Mouse (Mus musculus) bone marrow, adult 2 months (tissue): ENCODE measurements around the gene Usp5. TPM values are rescaled to one million over a fixed set of nuclear protein-coding genes. Genes with fewer than 3 reads are reported as not detected.
"Not testable (repeated sequence)": the region's sequence is repeated elsewhere in the genome, so short reads cannot be mapped to it uniquely, and the experiment has no call there.

Experiments
- H3K27ac ChIP-seq: fragments of 200-500 bp; 2 replicates; pipeline ENCODE4 v1.5.1; 2012; ENCODE audit warnings: low read depth, mild to moderate bottlenecking, control low read depth, inconsistent platforms, low read length; ENCODE audit not compliant: control insufficient read depth, poor library complexity, insufficient read depth
- H3K4me1 ChIP-seq: fragments of 200-500 bp; 2 replicates; pipeline ENCODE4 v1.6.1; 2011; ENCODE audit warnings: low read length; ENCODE audit not compliant: control insufficient read depth, insufficient read depth
- H3K4me3 ChIP-seq: fragments of 200-500 bp; replicated peaks from 2 replicates; pipeline ENCODE3; 2011; ENCODE audit warnings: mild to moderate bottlenecking, low read depth, low read length, control low read depth; ENCODE audit not compliant: control insufficient read depth
- CTCF ChIP-seq: fragments of 200-500 bp; IDR thresholded peaks from 2 replicates; pipeline ENCODE4 v1.5.1; 2011; ENCODE audit warnings: low read length, control low read depth; ENCODE audit not compliant: control insufficient read depth, insufficient read depth
- POLR2A ChIP-seq: fragments of 200-500 bp; IDR thresholded peaks from 2 replicates; pipeline ENCODE4 v1.6.1; 2011; ENCODE audit warnings: low read depth, mild to moderate bottlenecking, control low read depth, low read length, borderline replicate concordance; ENCODE audit not compliant: control insufficient read depth
- WGBS: fragments of 180-500 bp; shearing (Covaris S2); methylation state at CpG from one replicate; pipeline ENCODE4 v1.1.7; 2018; 5-methylcytosine and 5-hydroxymethylcytosine counted together
- polyA plus RNA-seq: library from polyadenylated mRNA; stranded (reverse); fragments of >200 nt; gene quantifications from 2 replicates; pipeline ENCODE4 v1.2.4, GENCODE M21; 2011; ENCODE audit warnings: low replicate concordance; ENCODE audit not compliant: missing spikeins, insufficient read depth, insufficient read length

The Usp5 gene
- polyA plus RNA-seq, 1 experiment = 53.9 TPM

DNA sequence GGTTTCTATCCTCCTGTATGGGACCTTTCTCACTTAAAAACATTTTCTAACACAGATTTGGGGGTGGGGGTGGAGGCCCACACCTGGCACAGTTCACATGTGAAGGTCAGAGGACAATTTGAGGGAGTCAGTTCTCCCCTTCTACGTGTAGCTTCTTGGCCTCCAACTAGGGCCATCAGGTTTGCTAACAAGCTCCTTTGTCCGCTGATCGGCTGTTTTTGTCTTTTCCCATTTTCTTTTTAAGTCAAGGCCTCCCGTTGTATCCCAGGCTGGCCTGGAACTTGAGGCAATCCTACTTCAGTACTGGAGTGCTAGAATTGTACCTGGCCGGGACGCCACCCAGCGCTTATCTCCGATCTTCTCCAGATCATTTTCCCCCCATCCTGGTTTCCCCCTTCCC is 2.4 kb upstream of the Usp5 start:
- no peaks in the 10 kb centered on the region; the same call in 1 of the 2 replicates for H3K4me1 ChIP-seq
- no peak overlapping the region for H3K27ac ChIP-seq
- 95% methylated on average over 8 of the region's 8 CpGs for WGBS
- H3K4me3 ChIP-seq = no peak overlapping the region
- no peak for TF ChIP-seq POLR2A
- no peak for TF ChIP-seq CTCF

DNA sequence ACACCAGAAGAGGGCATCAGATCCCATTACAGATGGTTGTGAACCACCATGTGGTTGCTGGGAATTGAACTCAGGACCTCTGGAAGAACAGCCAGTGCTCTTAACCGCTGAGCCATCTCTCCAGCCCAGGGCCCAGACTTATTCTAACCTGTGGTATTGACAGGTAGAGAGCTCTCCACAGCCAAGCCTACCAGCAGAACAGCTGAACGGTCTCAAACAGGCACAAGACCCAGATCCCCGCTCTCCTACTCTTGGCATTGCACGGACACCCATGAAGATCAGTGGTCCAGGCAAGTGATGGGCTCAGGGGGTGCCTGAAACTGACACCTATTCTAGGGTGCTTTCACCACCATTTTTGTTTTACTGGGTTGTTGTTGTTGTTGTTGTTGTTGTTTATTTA is 1.9 kb upstream of the Usp5 start:
- H3K4me3 ChIP-seq = peak overlapping the region; percentile 58
- not testable (repeated sequence) for H3K4me1 ChIP-seq, H3K27ac ChIP-seq
- WGBS = 94% methylated on average over 4 of the region's 4 CpGs

DNA sequence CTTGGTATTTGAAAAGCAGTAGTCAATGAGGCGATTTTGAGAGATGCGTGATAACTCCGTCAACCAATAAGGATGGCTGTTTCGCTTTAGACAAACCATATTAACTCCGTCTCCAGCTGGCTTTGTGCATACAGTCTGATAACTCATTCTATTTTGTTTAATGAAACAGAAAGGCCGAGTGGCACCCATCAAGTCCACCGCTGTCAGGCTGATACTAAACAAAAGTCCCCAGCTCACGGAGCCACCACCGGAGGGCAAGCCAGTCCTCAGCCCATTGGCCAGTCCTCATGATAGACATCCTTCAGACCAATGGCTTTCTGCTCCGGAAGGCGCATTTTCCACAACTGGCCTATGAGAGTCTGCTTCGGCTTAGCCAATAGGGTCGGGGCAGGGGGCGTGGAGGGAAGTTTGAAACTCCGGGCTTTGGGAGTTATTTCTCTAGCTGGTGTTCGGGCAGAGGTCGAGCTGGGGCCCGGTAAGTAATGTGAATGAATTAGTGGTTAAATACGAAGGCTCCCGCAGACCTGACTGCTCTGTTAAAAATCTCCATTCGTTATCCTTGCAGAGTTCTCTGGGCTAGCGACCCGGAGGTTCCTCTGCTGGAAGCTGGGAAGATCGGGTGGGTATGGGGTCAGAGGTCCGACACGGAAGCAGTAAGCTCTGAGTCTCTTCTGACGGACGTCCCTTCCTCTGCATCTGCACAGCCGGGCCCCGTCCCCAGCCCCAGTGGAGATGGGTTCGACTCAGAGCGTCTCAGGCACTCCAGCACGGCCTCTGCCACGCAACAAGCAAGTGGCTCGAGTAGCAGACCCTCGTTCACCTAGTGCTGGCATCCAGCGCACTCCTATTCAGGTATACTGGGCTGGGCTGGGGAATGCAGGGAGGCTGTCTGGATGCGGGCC is 766 bp upstream of the Usp5 start:
- under 1% methylated on average over 38 of the region's 38 CpGs for WGBS
- H3K4me1 ChIP-seq = no peaks in the 10 kb centered on the region; the same call in 1 of the 2 replicates
- peak overlapping the region; percentile 63 for H3K27ac ChIP-seq
- H3K4me3 ChIP-seq = peak overlapping the region; percentile 72
- TF ChIP-seq CTCF (no peak), POLR2A (peak; percentile 64)

DNA sequence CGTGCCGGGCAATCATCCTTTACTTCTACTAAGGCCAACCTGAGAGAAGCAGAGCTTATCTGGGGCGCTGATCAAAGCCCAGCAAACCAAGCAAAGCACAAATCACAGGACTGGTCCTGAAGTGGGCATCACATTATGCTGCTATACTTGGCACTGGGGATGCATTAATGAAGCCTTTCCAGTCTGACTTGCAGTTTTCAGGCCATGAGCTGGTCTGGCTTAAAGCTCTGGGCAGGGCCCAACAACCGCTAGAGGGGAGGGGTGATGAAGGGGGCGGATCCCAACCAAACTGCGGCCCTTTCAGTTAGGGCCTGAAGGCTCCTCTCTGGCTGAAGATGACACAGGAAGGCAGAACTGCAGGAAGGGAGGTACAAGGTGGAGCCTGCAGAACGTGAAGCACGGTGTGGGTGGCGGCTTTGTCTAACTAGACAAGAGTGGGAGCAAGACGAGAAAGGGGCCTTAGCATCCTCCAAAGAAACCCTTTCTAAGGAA is 1.1 kb downstream of the Usp5 start:
- Histone ChIP-seq H3K4me1 (no peaks in the 10 kb centered on the region; the same call in 1 of the 2 replicates), H3K27ac (0 out of 2 replicates have a peak overlapping the region, but pooled peaks have one; percentile 7), H3K4me3 (peak overlapping the region; percentile 89)
- WGBS = 18% methylated on average over 10 of the region's 10 CpGs
- TF ChIP-seq CTCF = no peak
- TF ChIP-seq POLR2A = no peak

DNA sequence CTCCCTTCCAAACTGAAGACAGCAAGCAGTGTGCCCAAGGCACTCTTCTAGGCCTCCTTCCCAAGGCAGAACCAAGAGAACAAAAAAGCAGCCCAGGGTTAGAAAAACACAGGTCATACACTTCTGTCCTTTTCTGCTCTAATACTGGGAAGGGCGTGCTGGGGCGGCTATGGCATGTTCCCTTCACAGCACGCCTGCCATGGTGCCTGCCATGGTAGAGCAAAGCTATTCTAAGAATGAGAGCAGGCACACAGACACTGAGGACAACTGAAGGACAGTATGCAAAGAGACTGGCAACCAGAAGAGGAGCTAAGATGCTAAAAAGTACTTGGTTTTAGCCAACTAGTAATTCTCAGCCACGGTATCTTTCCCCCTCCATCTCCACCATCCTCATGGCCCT is 7.2 kb downstream of the Usp5 start:
- Histone ChIP-seq H3K27ac (no peak overlapping the region), H3K4me3 (no peak overlapping the region), H3K4me1 (peaks cover 5% of the 10 kb centered on the region)
- 93% methylated on average over 4 of the region's 4 CpGs for WGBS
- TF ChIP-seq POLR2A (no peak), CTCF (no peak)

DNA sequence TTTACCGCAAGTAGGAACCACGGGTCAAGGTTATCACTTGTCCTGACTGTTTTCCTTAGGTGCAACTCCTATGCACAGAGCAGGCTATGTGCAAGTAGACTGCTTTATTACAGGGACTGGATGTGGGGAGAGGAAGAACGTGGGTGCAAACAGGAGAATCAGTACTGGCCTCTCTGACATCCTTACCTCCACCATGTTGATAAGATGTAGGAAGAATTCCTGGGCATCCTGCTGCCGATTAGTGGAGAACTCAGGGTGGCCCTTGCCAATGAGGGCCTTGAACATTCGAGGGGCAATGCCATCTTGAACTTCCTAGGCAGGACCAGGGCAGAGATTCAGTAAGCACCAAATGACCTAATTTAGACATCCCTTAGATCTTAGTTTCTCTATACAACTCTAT is 8.4 kb downstream of the Usp5 start:
- Histone ChIP-seq H3K4me3 (no peak overlapping the region), H3K27ac (no peak overlapping the region), H3K4me1 (peaks cover 5% of the 10 kb centered on the region)
- no peak for TF ChIP-seq CTCF
- no peak for TF ChIP-seq POLR2A
- 89% methylated on average over 5 of the region's 5 CpGs for WGBS

DNA sequence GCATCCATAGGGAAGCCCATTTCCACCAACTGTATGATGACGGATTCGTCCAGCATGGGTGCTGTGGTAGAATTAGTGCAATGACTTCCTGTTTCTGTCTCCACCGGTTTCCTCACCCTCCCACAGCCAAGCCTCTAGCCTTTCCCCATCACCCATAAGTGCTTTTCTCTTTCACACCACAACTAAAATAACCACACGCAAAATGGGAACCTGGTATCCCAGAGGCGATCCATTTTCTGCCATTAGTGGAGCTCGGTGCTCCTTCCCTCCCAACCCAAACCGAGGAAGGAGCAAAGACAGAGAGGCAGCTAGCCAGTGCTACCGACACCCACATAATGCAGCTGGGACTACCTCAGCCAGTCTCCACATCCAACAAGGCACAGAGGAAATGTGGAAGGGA is 11.3 kb downstream of the Usp5 start:
- TF ChIP-seq CTCF (no peak), POLR2A (no peak)
- Histone ChIP-seq H3K4me3 (peak overlapping the region; percentile 42), H3K27ac (peak overlapping the region; percentile 76), H3K4me1 (peaks cover 5% of the 10 kb centered on the region)
- WGBS = 23% methylated on average over 8 of the region's 8 CpGs

DNA sequence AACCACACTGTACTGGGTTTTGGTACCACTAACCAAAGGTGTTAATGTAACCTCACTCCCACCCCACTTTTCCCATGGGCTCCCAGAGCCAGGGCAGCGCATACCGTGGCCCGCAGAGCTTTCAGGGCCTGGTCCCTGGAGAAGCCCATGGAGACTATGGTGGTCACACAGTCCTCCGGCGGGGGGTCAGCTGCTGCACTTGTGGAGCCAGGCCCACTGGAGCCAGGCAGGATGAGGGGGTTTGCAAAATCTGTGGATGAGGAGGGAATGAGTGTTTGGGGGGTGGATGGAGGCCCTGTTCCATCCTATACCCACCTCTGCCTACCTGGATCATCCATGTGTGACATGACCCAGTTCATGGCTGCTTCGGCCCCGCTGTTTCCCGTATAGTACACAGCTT is 11.7 kb downstream of the Usp5 start:
- Histone ChIP-seq H3K27ac (peak overlapping the region; percentile 32; the same call in 1 of the 2 replicates), H3K4me3 (peak overlapping the region; percentile 14), H3K4me1 (peaks cover 5% of the 10 kb centered on the region)
- TF ChIP-seq CTCF (no peak), POLR2A (no peak)
- WGBS = 70% methylated on average over 8 of the region's 8 CpGs

DNA sequence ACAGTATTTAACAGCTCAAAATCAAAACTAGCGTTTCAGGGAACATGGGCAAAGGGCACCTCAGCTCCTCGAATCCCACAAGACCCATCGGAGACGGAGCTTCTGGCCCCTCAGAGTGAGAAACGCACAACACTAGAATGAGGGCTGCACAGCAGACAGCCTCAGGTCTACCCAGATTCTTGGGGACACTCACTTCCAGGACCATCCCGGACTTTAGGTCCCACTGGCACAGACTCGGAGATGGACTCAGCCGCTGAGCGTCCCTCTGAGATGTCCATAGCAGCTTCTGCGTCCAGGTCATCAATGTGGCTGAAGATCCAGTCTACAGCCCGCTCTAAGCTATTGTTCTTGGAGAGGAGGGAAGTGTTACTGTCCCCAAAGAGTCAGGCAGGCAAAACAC is 12.2 kb downstream of the Usp5 start:
- Histone ChIP-seq H3K4me3 (no peak overlapping the region), H3K27ac (no peak overlapping the region), H3K4me1 (peaks cover 5% of the 10 kb centered on the region)
- 88% methylated on average over 11 of the region's 11 CpGs for WGBS
- TF ChIP-seq CTCF (no peak), POLR2A (no peak)
